Mouse (Mus musculus) neural tube, embryonic 11.5 days (tissue): Measurements from ENCODE around the gene Bmp2. TPM values are rescaled to one million over a fixed set of nuclear protein-coding genes. Genes with fewer than 3 reads are reported as not detected.

Experiments used
- ATAC-seq: fragments of 200-750 bp; cut with Nextera tagmentation; 2 replicates; pipeline ENCODE4 v1.8.0; 2017; ENCODE audit warnings: moderate number of reproducible peaks, mild to moderate bottlenecking, moderate TSS enrichment, moderate library complexity; ENCODE audit not compliant: insufficient read depth, low FRiP score, low TSS enrichment
- DNase-seq: peaks from one replicate; pipeline ENCODE4 v3.0.0-alpha.2; 2015; ENCODE audit warnings: low spot score
- H3K27ac ChIP-seq: fragments of 300-500 bp; sonication (generic); 2 replicates; pipeline ENCODE4 v1.5.1; 2014; ENCODE audit warnings: low read depth, mild to moderate bottlenecking, low read length
- H3K27me3 ChIP-seq: fragments of 300-500 bp; sonication (generic); 2 replicates; pipeline ENCODE4 v1.6.1; 2014; ENCODE audit warnings: mild to moderate bottlenecking, low read length, mixed read lengths; ENCODE audit not compliant: control insufficient read depth, insufficient read depth
- H3K36me3 ChIP-seq: fragments of 300-500 bp; sonication (generic); 2 replicates; pipeline ENCODE4 v1.6.1; 2014; ENCODE audit warnings: mild to moderate bottlenecking, low read length, moderate library complexity, mixed read lengths; ENCODE audit not compliant: control insufficient read depth, insufficient read depth
- H3K4me1 ChIP-seq: fragments of 300-500 bp; sonication (generic); 2 replicates; pipeline ENCODE4 v1.6.1; 2014; ENCODE audit warnings: low read length, mixed read lengths; ENCODE audit not compliant: control insufficient read depth, insufficient read depth
- H3K4me2 ChIP-seq: fragments of 300-500 bp; sonication (generic); 2 replicates; pipeline ENCODE4 v1.6.1; 2014; ENCODE audit warnings: low read depth, mild to moderate bottlenecking, moderate library complexity
- H3K4me3 ChIP-seq: fragments of 300-500 bp; sonication (generic); 2 replicates; pipeline ENCODE4 v1.5.1; 2014; ENCODE audit warnings: low read depth, low read length
- H3K9ac ChIP-seq: fragments of 300-500 bp; sonication (generic); 2 replicates; pipeline ENCODE4 v1.6.1; 2014; ENCODE audit warnings: mild to moderate bottlenecking, low read length
- H3K9me3 ChIP-seq: fragments of 300-500 bp; sonication (generic); 2 replicates; pipeline ENCODE4 v1.6.1; 2016; ENCODE audit warnings: low read length; ENCODE audit not compliant: control insufficient read depth
- WGBS: fragments of 180-500 bp; shearing (Covaris S2); extraction: QIAGEN DNeasy Blood & Tissue Kit; methylation state at CpG from one replicate; pipeline ENCODE4 v1.1.7; 2014; 5-methylcytosine and 5-hydroxymethylcytosine counted together
- microRNA-seq: library from miRNA; unstranded; fragments of <30 nt; microRNA quantifications from one replicate; pipeline ENCODE4, GENCODE M21; 2016
- polyA plus RNA-seq: library from polyadenylated mRNA; unstranded; fragments of >200 nt; fragmentation: Nextera tagmentation; extraction: Ambion mirVana; gene quantifications from 2 replicates; pipeline ENCODE4 v1.2.1, GENCODE M21; 2014

The Bmp2 gene
- polyA plus RNA-seq, 1 experiment from 2014 or later = 2.3 TPM

- H3K4me3 ChIP-seq = peak overlapping the region; percentile 54
- H3K36me3 ChIP-seq = no peaks in the 10 kb centered on the region
- no peak overlapping the region for H3K27ac ChIP-seq
- 33% methylated on average over 9 of the region's 9 CpGs for WGBS
- no peaks in the 10 kb centered on the region for H3K9me3 ChIP-seq
- peaks cover 46% of the 10 kb centered on the region for H3K27me3 ChIP-seq
- H3K9ac ChIP-seq = no peak overlapping the region; the same call in 1 of the 2 replicates
- no peak for ATAC-seq
- DNase-seq = peak; percentile 20
- peak overlapping the region; percentile 91 for H3K4me2 ChIP-seq
- no peaks in the 10 kb centered on the region; the same call in 1 of the 2 replicates for H3K4me1 ChIP-seq
These were observed 1.9 kb downstream of the Bmp2 start for GRCm38 (mm10) chr2:133553911-133554285.

- Histone ChIP-seq H3K4me2 (peak overlapping the region; percentile 91), H3K9ac (peak overlapping the region; percentile 47), H3K27ac (no peak overlapping the region), H3K9me3 (no peaks in the 10 kb centered on the region), H3K4me1 (no peaks in the 10 kb centered on the region; the same call in 1 of the 2 replicates), H3K27me3 (peaks cover 46% of the 10 kb centered on the region), H3K36me3 (no peaks in the 10 kb centered on the region), H3K4me3 (peak overlapping the region; percentile 54)
- ATAC-seq (peak; percentile 48), DNase-seq (peak; percentile 49)
- WGBS = 1% methylated on average over 54 of the region's 55 CpGs
These were observed 2.5 kb downstream of the Bmp2 start for GRCm38 (mm10) chr2:133554286-133555021.

- no peak overlapping the region for H3K4me3 ChIP-seq
- no peaks in the 10 kb centered on the region for H3K4me1 ChIP-seq
- no peak overlapping the region for H3K9ac ChIP-seq
- H3K9me3 ChIP-seq = no peaks in the 10 kb centered on the region
- WGBS = 79% methylated on average over 10 of the region's 10 CpGs
- H3K27me3 ChIP-seq = no peaks in the 10 kb centered on the region
- DNase-seq (no peak), ATAC-seq (no peak)
- no peak overlapping the region for H3K4me2 ChIP-seq
- H3K36me3 ChIP-seq = no peaks in the 10 kb centered on the region
- H3K27ac ChIP-seq = no peak overlapping the region
These were observed 12.4 kb downstream of the Bmp2 start for GRCm38 (mm10) chr2:133564248-133564886.

GRCm38 (mm10) chr2:133565424-133565823 lies 13.5 kb downstream of the Bmp2 start:
- Histone ChIP-seq H3K4me2 (no peak overlapping the region), H3K27ac (no peak overlapping the region), H3K9ac (no peak overlapping the region), H3K4me1 (no peaks in the 10 kb centered on the region), H3K36me3 (no peaks in the 10 kb centered on the region), H3K4me3 (no peak overlapping the region), H3K9me3 (no peaks in the 10 kb centered on the region), H3K27me3 (no peaks in the 10 kb centered on the region)
- ATAC-seq (no peak), DNase-seq (no peak)
- 93% methylated on average over 5 of the region's 5 CpGs for WGBS

- no peaks in the 10 kb centered on the region for H3K36me3 ChIP-seq
- H3K4me1 ChIP-seq = no peaks in the 10 kb centered on the region
- no peak for DNase-seq
- no peaks in the 10 kb centered on the region for H3K9me3 ChIP-seq
- no peak for ATAC-seq
- no peak overlapping the region for H3K4me3 ChIP-seq
- no peak overlapping the region for H3K27ac ChIP-seq
- 62% methylated on average over 14 of the region's 14 CpGs for WGBS
- H3K9ac ChIP-seq = no peak overlapping the region
- H3K4me2 ChIP-seq = no peak overlapping the region
- H3K27me3 ChIP-seq = no peaks in the 10 kb centered on the region
These were observed 14.2 kb downstream of the Bmp2 start for GRCm38 (mm10) chr2:133565995-133566710.

GRCm38 (mm10) chr2:133591562-133592255 lies 39.8 kb downstream of the Bmp2 start:
- no peak overlapping the region for H3K4me3 ChIP-seq
- H3K27ac ChIP-seq = no peak overlapping the region
- H3K36me3 ChIP-seq = no peaks in the 10 kb centered on the region
- no peak overlapping the region for H3K9ac ChIP-seq
- 73% methylated on average over 12 of the region's 12 CpGs for WGBS
- DNase-seq = no peak
- H3K4me1 ChIP-seq = no peaks in the 10 kb centered on the region
- no peaks in the 10 kb centered on the region for H3K27me3 ChIP-seq
- no peak overlapping the region for H3K4me2 ChIP-seq
- ATAC-seq = no peak
- no peaks in the 10 kb centered on the region for H3K9me3 ChIP-seq

Small RNA genes lying within 50 kb of the gene (microRNA-seq; reads per million reads assigned to microRNA genes)
- not detected for gene Mir3090
